Mouse (Mus musculus): ENCODE measurements around the gene Mapk10. TPM values are rescaled to one million over a fixed set of nuclear protein-coding genes. Genes with fewer than 3 reads are reported as not detected.

Gene Mapk10
- total RNA-seq, 2 experiments from 2014 or later = 28.0 to 28.9 TPM

- no peak for DNase-seq
These were observed 353.1 kb downstream of the Mapk10 start for GRCm38 (mm10) chr5:102858047-102858446.

Other genes starting within 250 kb of the Mapk10 start
- 10 to 100 TPM; 12.6 to 14.6 TPM for gene Ptpn13, start 213.9 kb upstream of the Mapk10 start, total RNA-seq (2021)

Data from heart, postnatal 4 days (tissue).